Mouse (Mus musculus): ENCODE measurements around the gene Lmod2. TPM values are rescaled to one million over a fixed set of nuclear protein-coding genes. Genes with fewer than 3 reads are reported as not detected.
A peak's percentile ranks its signal among the peaks of the same experiment; 100 is the strongest.

Lmod2 gene
- total and polyA plus RNA-seq, 2 experiments from 2014 or later = not detected

DNA sequence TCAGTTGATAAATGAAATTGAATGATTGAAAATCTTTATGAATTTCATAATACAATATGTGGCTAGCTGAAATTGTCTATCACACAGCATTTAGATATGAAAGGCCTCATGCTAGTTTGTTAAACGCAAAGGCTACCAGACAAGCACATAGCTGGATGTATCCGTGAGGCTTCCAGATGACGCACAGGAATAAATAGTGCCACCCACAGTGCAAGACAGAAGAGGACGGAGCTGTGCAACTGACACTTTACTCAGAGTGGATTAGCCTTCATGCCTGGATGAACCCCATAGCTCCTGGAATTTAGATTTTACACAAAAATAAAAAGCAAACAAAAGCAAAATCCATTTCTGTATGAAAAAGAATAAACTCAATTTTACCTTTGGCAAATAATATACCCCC is 16.4 kb downstream of the Lmod2 start:
- no peaks in the 10 kb centered on the region for H3K4me1 ChIP-seq (ENCODE audit: insufficient read depth, low read length)

DNA sequence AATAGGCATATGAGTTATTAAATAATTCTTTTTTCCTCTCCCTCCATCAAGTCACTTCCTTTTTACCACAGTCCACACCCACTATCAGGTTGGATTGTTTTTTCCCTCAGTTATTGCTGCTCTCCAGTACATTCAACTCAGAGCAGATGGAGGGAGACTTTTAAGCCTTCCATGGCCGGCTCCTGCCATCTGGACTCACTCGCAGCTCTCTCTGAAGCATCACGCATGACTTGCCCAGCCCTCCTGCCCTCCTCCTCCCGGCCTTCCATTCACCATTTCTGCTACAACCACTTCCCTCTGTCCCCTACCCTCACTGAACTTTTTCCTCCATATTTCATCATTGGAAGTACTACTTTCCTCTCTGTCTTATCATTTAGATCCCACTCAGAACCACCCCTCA is 19.2 kb downstream of the Lmod2 start:
- Histone ChIP-seq H3K4me1 (ENCODE audit: insufficient read depth, low read length) (no peaks in the 10 kb centered on the region), H3K27me3 (ENCODE audit: insufficient read depth, low read length) (no peaks in the 10 kb centered on the region), H3K9me3 (ENCODE audit: low read length) (no peaks in the 10 kb centered on the region), H3K4me3 (ENCODE audit: low read length) (no peak overlapping the region), H3K36me3 (ENCODE audit: insufficient read depth, low read length) (peaks cover 31% of the 10 kb centered on the region; the same call in 1 of the 2 replicates), H3K27ac (peak overlapping the region; percentile 54; the same call in 1 of the 2 replicates), H3K4me2 (ENCODE audit: low read depth, low read length) (no peak overlapping the region), H3K9ac (replicated peaks; ENCODE audit: low read length) (no peak overlapping the region)
- ATAC-seq (peak; percentile 89), DNase-seq (ENCODE audit: low spot score) (peak; percentile 74)
- TF ChIP-seq CTCF (IDR thresholded peaks at IDR 0.05; ENCODE audit: low read depth) = no peak
- 51% methylated on average over 4 of the region's 4 CpGs for WGBS

More for the DNA sequence above, 16.4 kb downstream of the Lmod2 start:
- no peak overlapping the region for H3K27ac ChIP-seq
- ATAC-seq (no peak), DNase-seq (ENCODE audit: low spot score) (peak; percentile 13)
- H3K36me3 ChIP-seq (ENCODE audit: insufficient read depth, low read length) = peaks cover 23% of the 10 kb centered on the region; the same call in 1 of the 2 replicates
- no peak overlapping the region for H3K9ac ChIP-seq (replicated peaks; ENCODE audit: low read length)
- H3K4me2 ChIP-seq (ENCODE audit: low read depth, low read length) = no peak overlapping the region
- H3K4me3 ChIP-seq (ENCODE audit: low read length) = no peak overlapping the region
- H3K9me3 ChIP-seq (ENCODE audit: low read length) = no peaks in the 10 kb centered on the region
- TF ChIP-seq CTCF (IDR thresholded peaks at IDR 0.05; ENCODE audit: low read depth) = no peak
- H3K27me3 ChIP-seq (ENCODE audit: insufficient read depth, low read length) = no peaks in the 10 kb centered on the region
- WGBS = 49% methylated on average over 4 of the region's 4 CpGs

DNA sequence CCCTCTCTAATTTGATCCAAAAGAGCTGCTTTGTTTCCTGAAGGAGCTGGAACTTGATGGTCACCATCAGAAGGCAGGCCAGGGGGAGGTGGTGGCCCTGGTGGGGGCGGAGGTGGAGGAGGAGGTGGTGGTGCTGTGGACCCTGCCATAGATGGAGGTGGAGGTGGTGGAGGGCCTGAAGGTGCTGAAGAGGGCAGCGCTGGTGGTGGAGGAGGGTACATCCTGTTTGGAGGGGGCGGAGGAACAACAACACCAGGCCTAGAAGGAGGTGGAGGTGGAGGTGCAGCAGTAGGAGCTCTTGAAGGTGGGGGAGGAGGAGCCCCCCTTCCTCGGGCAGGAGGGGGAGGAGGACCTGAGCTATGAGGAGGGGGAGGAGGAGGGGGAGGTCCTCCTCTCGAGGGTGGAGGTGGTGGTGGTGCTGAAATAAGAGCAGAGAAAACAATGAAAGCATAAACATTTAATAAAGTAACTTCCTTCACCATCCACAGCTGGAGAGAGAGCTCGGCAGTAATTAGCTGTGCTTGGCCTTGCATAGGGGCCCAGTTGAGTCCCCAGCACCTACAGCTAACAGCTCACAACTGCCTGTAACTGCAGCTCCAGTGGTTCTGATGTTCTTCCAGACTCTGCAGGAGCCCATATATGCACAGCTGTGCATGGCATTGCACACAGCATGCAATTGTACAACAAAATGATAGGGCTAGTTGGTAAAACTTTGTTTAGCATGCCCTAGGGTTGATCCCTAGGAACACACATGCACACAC is 21.9 kb downstream of the Lmod2 start:
- DNase-seq (ENCODE audit: low spot score) (no peak), ATAC-seq (0 out of 2 replicates have a peak, but pooled peaks have one; percentile 21)
- Histone ChIP-seq H3K27me3 (ENCODE audit: insufficient read depth, low read length) (no peaks in the 10 kb centered on the region), H3K4me1 (ENCODE audit: insufficient read depth, low read length) (no peaks in the 10 kb centered on the region), H3K36me3 (ENCODE audit: insufficient read depth, low read length) (peaks cover 25% of the 10 kb centered on the region; the same call in 1 of the 2 replicates), H3K9me3 (ENCODE audit: low read length) (no peaks in the 10 kb centered on the region), H3K27ac (no peak overlapping the region), H3K4me2 (ENCODE audit: low read depth, low read length) (no peak overlapping the region), H3K4me3 (ENCODE audit: low read length) (no peak overlapping the region), H3K9ac (replicated peaks; ENCODE audit: low read length) (no peak overlapping the region)
- WGBS = 64% methylated on average over 6 of the region's 6 CpGs
- no peak for TF ChIP-seq CTCF (IDR thresholded peaks at IDR 0.05; ENCODE audit: low read depth)

DNA sequence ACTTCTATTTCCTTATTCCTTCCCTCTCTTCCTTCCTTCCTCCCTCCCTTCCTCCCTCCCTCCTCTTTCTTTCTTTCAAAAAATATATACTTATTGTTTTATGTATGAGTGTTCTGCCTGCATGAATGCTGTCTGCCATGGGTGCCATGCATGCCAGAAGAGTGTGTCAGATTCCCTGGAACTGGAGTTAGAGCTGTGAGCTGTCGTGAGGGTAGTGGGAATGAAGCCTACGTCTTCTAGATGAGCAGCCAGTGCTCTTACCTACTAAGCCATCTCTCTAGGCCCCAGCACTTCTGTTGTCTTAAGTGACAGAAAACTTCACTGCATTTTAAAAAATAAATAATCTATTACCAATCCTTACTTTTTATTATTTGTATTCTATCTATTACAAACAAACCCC is 23.4 kb downstream of the Lmod2 start:
- DNase-seq (ENCODE audit: low spot score) (no peak), ATAC-seq (no peak)
- no peaks in the 10 kb centered on the region for H3K9me3 ChIP-seq (ENCODE audit: low read length)
- no peak overlapping the region for H3K4me2 ChIP-seq (ENCODE audit: low read depth, low read length)
- H3K36me3 ChIP-seq (ENCODE audit: insufficient read depth, low read length) = peaks cover 23% of the 10 kb centered on the region; the same call in 1 of the 2 replicates
- TF ChIP-seq CTCF (IDR thresholded peaks at IDR 0.05; ENCODE audit: low read depth) = no peak
- H3K4me1 ChIP-seq (ENCODE audit: insufficient read depth, low read length) = no peaks in the 10 kb centered on the region
- 89% methylated on average over 2 of the region's 2 CpGs for WGBS
- H3K9ac ChIP-seq (replicated peaks; ENCODE audit: low read length) = no peak overlapping the region
- H3K4me3 ChIP-seq (ENCODE audit: low read length) = no peak overlapping the region
- H3K27me3 ChIP-seq (ENCODE audit: insufficient read depth, low read length) = no peaks in the 10 kb centered on the region
- no peak overlapping the region for H3K27ac ChIP-seq

DNA sequence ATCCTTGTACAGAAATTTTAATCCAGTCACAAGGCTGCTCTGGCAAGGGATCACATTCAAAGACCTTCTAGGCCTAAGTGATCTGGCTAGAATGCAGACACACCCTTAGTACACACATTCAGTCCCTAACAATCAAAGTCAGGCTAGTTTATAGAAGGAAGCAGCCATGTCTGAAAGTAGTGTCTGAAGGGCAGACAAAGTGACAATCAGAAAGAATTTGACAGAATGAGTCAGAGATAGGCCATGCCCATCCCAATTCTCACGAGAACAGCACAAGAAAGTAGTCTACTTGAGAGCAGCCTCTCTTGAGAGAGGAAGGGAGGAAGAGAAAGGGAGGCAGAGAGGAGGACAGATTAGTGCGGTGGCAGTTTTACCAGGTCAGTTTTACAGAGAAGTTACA is 24.5 kb downstream of the Lmod2 start:
- no peak overlapping the region for H3K9ac ChIP-seq (replicated peaks; ENCODE audit: low read length)
- no peaks in the 10 kb centered on the region for H3K4me1 ChIP-seq (ENCODE audit: insufficient read depth, low read length)
- DNase-seq (ENCODE audit: low spot score) = no peak
- peaks cover 23% of the 10 kb centered on the region; the same call in 1 of the 2 replicates for H3K36me3 ChIP-seq (ENCODE audit: insufficient read depth, low read length)
- 93% methylated on average over 2 of the region's 2 CpGs for WGBS
- H3K4me2 ChIP-seq (ENCODE audit: low read depth, low read length) = no peak overlapping the region
- H3K27me3 ChIP-seq (ENCODE audit: insufficient read depth, low read length) = no peaks in the 10 kb centered on the region
- TF ChIP-seq CTCF (IDR thresholded peaks at IDR 0.05; ENCODE audit: low read depth) = no peak
- no peaks in the 10 kb centered on the region for H3K9me3 ChIP-seq (ENCODE audit: low read length)
- no peak overlapping the region for H3K4me3 ChIP-seq (ENCODE audit: low read length)
- ATAC-seq = no peak
- no peak overlapping the region for H3K27ac ChIP-seq

DNA sequence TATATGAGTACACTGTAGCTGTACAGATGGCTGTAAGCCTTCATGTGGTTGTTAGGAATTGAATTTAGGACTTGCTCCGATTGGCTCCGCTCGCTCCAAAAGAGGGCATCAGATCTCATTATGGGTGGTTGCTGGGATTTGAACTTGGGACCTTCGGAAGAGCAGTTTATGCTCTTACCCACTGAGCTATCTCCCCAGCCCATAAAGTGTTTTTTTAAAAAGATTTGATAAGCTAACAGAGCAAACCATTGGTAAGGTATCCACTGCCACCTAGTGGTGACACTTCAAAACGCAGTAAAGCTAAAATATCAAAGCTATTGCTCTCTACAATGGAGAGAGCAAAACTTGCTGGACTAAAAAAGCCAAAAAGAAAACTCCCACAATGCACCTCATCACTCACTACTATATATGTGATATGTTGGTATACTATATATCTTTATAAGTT is 30.0 kb downstream of the Lmod2 start:
- no peak overlapping the region for H3K27ac ChIP-seq
- H3K4me2 ChIP-seq (ENCODE audit: low read depth, low read length) = no peak overlapping the region
- peak; percentile 84 for TF ChIP-seq CTCF (IDR thresholded peaks at IDR 0.05; ENCODE audit: low read depth)
- no peak overlapping the region for H3K9ac ChIP-seq (replicated peaks; ENCODE audit: low read length)
- no peaks in the 10 kb centered on the region for H3K9me3 ChIP-seq (ENCODE audit: low read length)
- ATAC-seq (peak; percentile 74), DNase-seq (ENCODE audit: low spot score) (peak; percentile 85)
- peaks cover 5% of the 10 kb centered on the region; the same call in 1 of the 2 replicates for H3K36me3 ChIP-seq (ENCODE audit: insufficient read depth, low read length)
- 69% methylated on average over 5 of the region's 5 CpGs for WGBS
- no peak overlapping the region for H3K4me3 ChIP-seq (ENCODE audit: low read length)
- H3K27me3 ChIP-seq (ENCODE audit: insufficient read depth, low read length) = no peaks in the 10 kb centered on the region
- H3K4me1 ChIP-seq (ENCODE audit: insufficient read depth, low read length) = no peaks in the 10 kb centered on the region

DNA sequence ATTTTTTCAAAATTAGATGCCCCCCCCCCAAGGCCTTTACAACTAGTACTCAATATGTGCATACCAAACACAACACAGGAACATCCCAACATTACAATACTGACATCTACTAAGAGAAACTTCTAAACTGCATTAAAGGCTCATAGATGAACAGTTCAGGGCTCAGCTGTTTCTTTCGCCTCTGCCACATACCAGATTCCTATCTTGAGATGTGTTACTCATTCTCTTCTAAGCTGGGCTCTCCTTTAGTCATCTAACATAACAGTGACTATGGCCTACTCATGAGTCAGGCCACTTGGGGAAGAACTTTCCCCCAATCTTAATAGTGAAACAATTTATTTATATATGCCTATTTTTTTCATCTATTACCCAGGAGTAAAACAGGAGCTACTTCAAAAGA is 30.9 kb downstream of the Lmod2 start:
- DNase-seq (ENCODE audit: low spot score) (no peak), ATAC-seq (no peak)
- no peak overlapping the region for H3K4me2 ChIP-seq (ENCODE audit: low read depth, low read length)
- no peaks in the 10 kb centered on the region for H3K9me3 ChIP-seq (ENCODE audit: low read length)
- TF ChIP-seq CTCF (IDR thresholded peaks at IDR 0.05; ENCODE audit: low read depth) = no peak
- H3K4me3 ChIP-seq (ENCODE audit: low read length) = no peak overlapping the region
- no peak overlapping the region for H3K9ac ChIP-seq (replicated peaks; ENCODE audit: low read length)
- H3K4me1 ChIP-seq (ENCODE audit: insufficient read depth, low read length) = no peaks in the 10 kb centered on the region
- no peaks in the 10 kb centered on the region for H3K27me3 ChIP-seq (ENCODE audit: insufficient read depth, low read length)
- peaks cover 13% of the 10 kb centered on the region; the same call in 1 of the 2 replicates for H3K36me3 ChIP-seq (ENCODE audit: insufficient read depth, low read length)
- no peak overlapping the region for H3K27ac ChIP-seq
- 78% methylated on average over 1 of the region's 1 CpGs for WGBS

Data from hindbrain, postnatal 0 days (tissue).